Mouse (Mus musculus) thymus, postnatal 0 days (tissue): ENCODE data around the gene Spint5. TPM values are rescaled to one million over a fixed set of nuclear protein-coding genes. Genes with fewer than 3 reads are reported as not detected.
"Not testable (repeated sequence)": the region's sequence is repeated elsewhere in the genome, so short reads cannot be mapped to it uniquely, and the experiment has no call there.

Source experiments
- DNase-seq: peaks from one replicate; pipeline ENCODE4 v3.0.0-alpha.2; 2015; ENCODE audit warnings: low spot score
- polyA plus RNA-seq: library from polyadenylated mRNA; unstranded; fragments of >200 nt; fragmentation: Nextera tagmentation; extraction: Ambion mirVana; gene quantifications from 2 replicates; pipeline ENCODE4 v1.2.1, GENCODE M21; 2015

Gene Spint5
- polyA plus RNA-seq, result not detected in 2 replicates

GRCm38 (mm10) chr2:164715005-164715404 is at the start of gene Spint5:
Spint5 (plus strand) TSS chr2:164715305.
- no peak for DNase-seq

DNA sequence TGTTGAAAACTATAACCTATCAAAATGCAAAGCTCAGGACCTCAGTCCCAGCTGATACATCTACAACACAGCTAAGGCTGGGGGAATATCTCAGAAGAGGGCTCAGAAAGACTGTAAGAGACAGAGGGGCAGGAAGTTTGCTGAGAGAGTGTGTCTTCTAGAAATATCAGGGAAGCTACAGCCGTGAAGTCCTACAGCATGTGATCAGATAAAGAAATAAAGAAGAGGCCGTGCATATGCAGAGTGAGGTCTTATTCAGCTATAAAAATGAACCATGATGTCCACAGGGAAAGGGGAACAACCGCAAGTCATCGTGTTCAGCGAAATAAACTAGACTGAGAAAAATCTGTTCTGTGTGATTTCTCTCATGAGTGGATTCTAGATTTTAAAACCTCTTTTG is 44.8 kb upstream of the Spint5 start:
- DNase-seq, result no peak

GRCm38 (mm10) chr2:164670938-164671337 is 44.2 kb upstream of the Spint5 start:
- DNase-seq, result no peak

DNA sequence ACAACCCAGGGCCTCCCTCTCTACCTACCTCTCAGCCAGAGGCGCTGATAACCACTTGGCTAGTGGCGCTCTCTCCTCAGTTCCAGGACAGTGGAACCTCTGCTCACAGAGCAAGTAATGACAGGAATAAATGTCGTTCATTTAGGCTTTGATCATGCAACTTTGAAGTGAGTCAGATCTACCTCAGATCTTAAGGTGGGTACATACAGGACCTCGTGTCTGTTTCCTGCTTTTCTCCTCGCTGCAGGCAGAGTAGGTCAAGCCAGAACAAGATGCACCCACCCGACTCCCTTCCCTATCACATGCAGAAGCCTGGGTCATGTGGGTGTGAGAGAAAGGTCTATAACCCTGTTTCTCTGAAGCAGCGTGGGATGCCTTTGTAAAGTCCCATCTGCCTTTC is 41.1 kb upstream of the Spint5 start, which contains the start of gene Wfdc11:
Wfdc11 (minus strand) TSS at position 101 of the 400 bp plus-strand sequence.
- no peak for DNase-seq

GRCm38 (mm10) chr2:164676103-164676502 is 39.0 kb upstream of the Spint5 start:
- DNase-seq, result no peak

GRCm38 (mm10) chr2:164676916-164677685 is 38.0 kb upstream of the Spint5 start:
- no peak for DNase-seq

GRCm38 (mm10) chr2:164678848-164679625 is 36.1 kb upstream of the Spint5 start:
- DNase-seq, result peak; percentile 91

GRCm38 (mm10) chr2:164679906-164680305 is 35.2 kb upstream of the Spint5 start:
- DNase-seq, result peak; percentile 73

GRCm38 (mm10) chr2:164684807-164685206 is 30.3 kb upstream of the Spint5 start, which contains the start of gene Wfdc13:
Wfdc13 (plus strand) TSS chr2:164685107.
- DNase-seq, result no peak

DNA sequence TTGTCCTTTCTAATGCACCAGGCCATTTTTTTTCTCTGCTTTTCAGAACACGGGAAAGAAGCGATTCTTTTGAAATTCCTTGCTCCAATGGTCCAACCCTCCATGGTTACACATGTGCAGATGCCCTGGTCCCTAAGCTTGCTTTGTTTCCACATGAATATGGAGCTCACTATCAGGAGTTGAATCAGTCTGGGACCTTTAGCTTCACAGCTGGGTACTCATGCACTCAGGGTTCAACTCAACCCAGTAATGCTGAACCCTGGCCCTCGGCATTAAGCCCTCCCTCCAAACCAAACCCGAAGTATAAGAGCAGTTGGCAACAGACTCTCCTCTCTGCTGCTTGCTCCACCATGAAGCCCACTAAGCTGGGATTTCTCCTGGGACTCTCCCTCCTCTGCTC is 16.9 kb upstream of the Spint5 start, which contains the start of gene Spint4:
Spint4 (plus strand) TSS at position 301 of the 400 bp plus-strand sequence.
- DNase-seq, result no peak

DNA sequence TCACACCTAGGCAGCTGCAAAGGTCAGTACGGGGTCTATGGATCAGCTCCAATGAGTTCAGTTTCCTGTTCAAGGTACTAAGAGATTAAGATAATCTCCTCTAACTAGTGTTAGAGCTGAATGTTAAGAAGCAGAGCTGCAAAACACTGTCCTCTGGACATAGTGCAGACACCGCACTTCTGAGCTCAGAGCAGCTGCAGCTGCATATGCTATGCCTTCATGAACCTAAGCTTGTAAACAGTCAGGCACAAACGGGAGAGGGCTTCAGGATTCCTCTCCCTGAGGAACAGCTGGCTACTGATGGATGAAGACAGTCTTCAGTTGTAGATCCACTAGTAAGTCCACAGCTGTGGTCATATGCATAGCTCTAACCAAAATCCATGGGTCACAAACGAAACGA is 14.1 kb upstream of the Spint5 start:
- DNase-seq, result no peak

- DNase-seq, result no peak
Measured at GRCm38 (mm10) chr2:164701761-164702160, 13.3 kb upstream of the Spint5 start.

DNA sequence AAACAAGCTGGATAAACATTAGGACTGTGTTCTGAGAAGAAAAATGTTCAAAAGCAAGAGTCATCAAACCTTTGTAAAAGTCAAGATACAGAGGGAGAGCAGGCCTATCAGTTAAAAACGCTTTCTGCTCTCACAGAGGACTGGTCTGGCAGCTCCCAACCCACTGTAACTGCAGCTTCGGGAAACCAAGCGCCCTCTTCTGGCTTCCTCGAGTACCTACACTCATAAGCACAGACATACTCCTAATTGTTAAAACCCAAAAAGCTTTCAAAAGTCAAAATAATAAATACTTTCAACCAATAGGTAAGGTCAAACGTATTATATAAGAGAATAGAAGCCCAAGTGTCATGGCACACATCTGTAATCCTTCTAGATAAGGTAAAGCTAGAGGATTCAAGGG is 10.9 kb upstream of the Spint5 start:
- DNase-seq, result no peak

DNA sequence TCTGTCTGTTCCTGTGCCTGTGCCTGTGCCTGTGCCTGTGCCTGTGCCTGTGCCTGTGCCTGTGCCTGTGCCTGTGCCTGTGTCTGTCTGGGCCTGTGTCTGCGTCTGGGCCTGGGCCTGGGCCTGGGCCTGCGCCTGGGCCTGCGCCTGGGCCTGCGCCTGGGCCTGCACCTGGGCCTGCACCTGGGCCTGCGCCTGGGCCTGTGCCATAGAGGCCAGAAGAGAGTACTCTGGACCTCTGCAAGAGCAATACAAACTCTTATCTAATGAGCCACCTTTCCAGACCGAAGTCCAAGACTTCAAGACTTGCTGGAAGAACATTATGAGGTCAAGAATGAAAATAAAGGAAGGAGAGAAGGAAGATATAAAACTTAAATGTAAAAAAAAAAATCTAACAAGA is 9.8 kb upstream of the Spint5 start:
- DNase-seq, result no peak

DNA sequence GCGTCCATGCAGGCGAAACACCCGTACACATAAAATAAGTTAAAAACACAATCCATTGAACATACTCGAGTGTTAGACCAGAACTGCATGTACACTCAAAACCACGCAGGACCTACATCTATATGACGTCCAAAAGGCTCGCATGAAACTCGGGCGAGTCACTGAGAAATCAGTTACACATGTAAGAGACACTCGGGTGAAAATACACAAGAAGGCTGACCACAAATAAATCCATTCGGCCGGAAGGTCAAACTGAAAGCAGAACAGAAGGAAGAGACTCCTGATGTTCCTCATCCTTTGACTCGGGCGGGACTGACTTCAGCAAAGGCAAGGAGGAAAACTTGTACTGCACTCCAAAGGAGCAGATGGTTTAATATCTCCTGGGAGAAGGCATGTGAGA is 9.1 kb upstream of the Spint5 start:
- DNase-seq, result no peak

DNA sequence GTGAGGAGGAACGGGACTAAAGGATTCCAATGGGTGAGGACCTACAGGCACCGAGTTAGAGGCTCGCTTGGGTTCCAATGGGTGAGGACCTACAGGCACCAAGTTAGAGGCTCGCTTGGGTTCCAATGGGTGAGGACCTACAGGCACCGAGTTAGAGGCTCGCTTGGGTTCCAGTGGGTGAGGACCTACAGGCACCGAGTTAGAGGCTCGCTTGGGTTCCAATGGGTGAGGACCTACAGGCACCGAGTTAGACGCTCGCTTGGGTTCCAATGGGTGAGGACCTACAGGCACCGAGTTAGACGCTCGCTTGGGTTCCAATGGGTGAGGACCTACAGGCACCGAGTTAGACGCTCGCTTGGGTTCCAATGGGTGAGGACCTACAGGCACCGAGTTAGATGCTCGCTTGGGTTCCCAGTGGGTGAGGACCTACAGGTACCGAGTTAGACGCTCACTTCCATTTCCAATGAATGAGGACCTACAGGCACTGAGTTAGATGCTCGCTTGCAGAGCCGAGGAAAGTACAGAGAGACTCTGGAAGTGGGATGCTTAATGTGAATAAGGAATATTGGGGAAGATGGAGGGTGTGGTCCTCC is 1.2 kb downstream of the Spint5 start:
- DNase-seq, result not testable (repeated sequence)

DNA sequence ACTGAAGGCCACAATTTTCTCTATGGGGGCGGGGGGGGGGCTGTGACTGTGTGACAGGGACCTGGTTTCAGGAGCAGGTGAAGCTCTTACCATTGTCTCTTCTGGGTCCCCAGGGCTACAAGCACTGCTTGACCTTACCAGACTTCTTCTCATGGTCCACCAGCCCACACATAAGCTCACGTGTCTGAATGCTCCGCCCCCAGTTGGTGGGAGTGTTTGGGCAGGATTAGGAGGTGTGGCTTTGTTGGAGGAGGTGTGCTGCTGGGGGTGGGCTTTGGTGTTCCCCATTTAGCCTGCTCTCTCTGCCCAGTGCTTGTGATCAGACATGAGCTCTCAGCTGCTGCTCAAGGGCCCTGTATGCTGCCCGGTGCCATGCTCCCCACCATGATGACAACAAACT is 8.2 kb downstream of the Spint5 start:
- DNase-seq, result no peak

GRCm38 (mm10) chr2:164725895-164726619 is 11.0 kb downstream of the Spint5 start:
- DNase-seq, result peak; percentile 66

DNA sequence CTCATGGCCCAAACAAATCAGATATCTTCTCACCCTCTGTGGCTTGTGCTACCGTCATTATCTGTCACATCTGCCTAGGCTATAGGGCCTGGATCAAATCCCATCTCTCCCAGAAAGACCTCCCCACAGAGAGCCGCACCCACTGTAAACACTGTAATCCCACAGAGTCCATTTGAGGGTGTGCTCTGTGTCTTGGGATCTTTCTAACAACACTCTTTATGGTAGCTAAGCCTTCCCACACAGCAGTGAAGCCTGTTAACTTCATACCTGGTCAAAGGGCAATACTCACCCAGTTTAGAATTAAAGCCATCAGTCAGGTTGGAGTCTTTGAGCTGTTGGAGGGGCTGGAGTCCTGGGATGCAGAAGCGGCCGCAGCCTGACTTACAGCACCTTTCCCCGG is 16.6 kb downstream of the Spint5 start:
- DNase-seq, result no peak

GRCm38 (mm10) chr2:164733259-164733658 is 18.2 kb downstream of the Spint5 start:
- no peak for DNase-seq

DNA sequence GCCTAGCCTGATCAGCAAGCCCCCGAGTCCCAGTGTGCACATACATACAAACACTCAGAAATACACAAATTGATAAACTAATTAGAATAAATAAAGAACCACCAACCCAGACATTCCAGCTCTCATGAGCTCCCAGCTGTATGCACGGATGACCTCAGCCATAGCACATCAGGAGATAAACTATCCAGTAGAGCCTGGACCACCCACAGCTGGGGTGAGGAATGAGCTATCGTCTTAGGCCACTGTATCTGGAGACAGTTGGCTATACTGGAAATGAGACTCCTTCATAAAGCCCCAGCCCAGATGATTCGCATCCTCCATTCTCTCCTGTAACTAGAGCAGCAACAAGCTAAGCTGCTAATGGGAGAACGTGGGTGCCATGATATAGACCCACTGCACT is 19.7 kb downstream of the Spint5 start:
- DNase-seq, result no peak
